Mouse (Mus musculus) hematopoietic stem cell, adult 5-6 weeks (primary cell): ENCODE measurements around the gene Ptn. TPM values are rescaled to one million over a fixed set of nuclear protein-coding genes. Genes with fewer than 3 reads are reported as not detected.
A peak's percentile ranks its signal among the peaks of the same experiment; 100 is the strongest.

Source experiments
- ATAC-seq, 2 experiments: fragments of 125-278 bp in 1 of 2; replicated peaks in 1 of 2; 2 replicates each; pipeline ENCODE4 v1.8.0; 2016 to 2017; ENCODE audit warnings: inconsistent platforms in 2 of 2, mild to moderate bottlenecking in 2 of 2, moderate number of reproducible peaks in 2 of 2, low read depth in 1 of 2, moderate TSS enrichment in 1 of 2; ENCODE audit not compliant: low FRiP score in 2 of 2, poor library complexity in 2 of 2, severe bottlenecking in 2 of 2, insufficient read depth in 1 of 2, low TSS enrichment in 1 of 2
- total RNA-seq: library from RNA; stranded (forward); fragments of 172-1452, 232-1000 nt; gene quantifications from 2 replicates; pipeline ENCODE4 v1.2.3, GENCODE M21; 2017

Gene Ptn
- total RNA-seq, result 4.1 and 4.3 TPM in 2 replicates

GRCm38 (mm10) chr6:36809747-36810285 lies at the start of gene Ptn:
Ptn (minus strand) TSS chr6:36810220.
- ATAC-seq, result peak; percentile 82 to 84

GRCm38 (mm10) chr6:36858258-36859041 lies 48.4 kb upstream of the Ptn start:
- no peak for ATAC-seq

- ATAC-seq, result no peak
Observed at GRCm38 (mm10) chr6:36857627-36858257, 47.7 kb upstream of the Ptn start.

GRCm38 (mm10) chr6:36850422-36851129 lies 40.6 kb upstream of the Ptn start:
- no peak for ATAC-seq

GRCm38 (mm10) chr6:36845288-36845687 lies 35.3 kb upstream of the Ptn start:
- no peak for ATAC-seq

GRCm38 (mm10) chr6:36844258-36844657 lies 34.2 kb upstream of the Ptn start:
- no peak for ATAC-seq

GRCm38 (mm10) chr6:36843031-36843488 lies 33.0 kb upstream of the Ptn start:
- no peak for ATAC-seq

- no peak for ATAC-seq
Observed at GRCm38 (mm10) chr6:36842101-36842922, 32.3 kb upstream of the Ptn start.

GRCm38 (mm10) chr6:36841701-36842100 lies 31.7 kb upstream of the Ptn start:
- no peak for ATAC-seq

- ATAC-seq, result no peak
Observed at GRCm38 (mm10) chr6:36841174-36841573, 31.2 kb upstream of the Ptn start.

- no peak for ATAC-seq
Observed at GRCm38 (mm10) chr6:36838747-36839146, 28.7 kb upstream of the Ptn start.

GRCm38 (mm10) chr6:36835351-36835750 lies 25.3 kb upstream of the Ptn start:
- ATAC-seq, result no peak

GRCm38 (mm10) chr6:36834695-36835265 lies 24.8 kb upstream of the Ptn start:
- ATAC-seq, result no peak

- ATAC-seq, result no peak
Observed at GRCm38 (mm10) chr6:36832681-36833080, 22.7 kb upstream of the Ptn start.

- no peak for ATAC-seq
Observed at GRCm38 (mm10) chr6:36832207-36832606, 22.2 kb upstream of the Ptn start.

- no peak for ATAC-seq
Observed at GRCm38 (mm10) chr6:36830371-36830925, 20.4 kb upstream of the Ptn start.

GRCm38 (mm10) chr6:36819784-36820050 lies 9.7 kb upstream of the Ptn start:
- no peak for ATAC-seq
